Mouse (Mus musculus) heart, postnatal 0 days (tissue): ENCODE measurements around the gene Ankrd13b.

ENCODE experiments used
- CTCF ChIP-seq: IDR thresholded peaks from 2 replicates; pipeline ENCODE4 v1.5.1; 2016; ENCODE audit warnings: antibody characterized with exemption, control low read depth, low read depth
- EP300 ChIP-seq: IDR thresholded peaks from 2 replicates; pipeline ENCODE4 v1.6.1; 2016; ENCODE audit warnings: antibody characterized with exemption, low read depth

DNA sequence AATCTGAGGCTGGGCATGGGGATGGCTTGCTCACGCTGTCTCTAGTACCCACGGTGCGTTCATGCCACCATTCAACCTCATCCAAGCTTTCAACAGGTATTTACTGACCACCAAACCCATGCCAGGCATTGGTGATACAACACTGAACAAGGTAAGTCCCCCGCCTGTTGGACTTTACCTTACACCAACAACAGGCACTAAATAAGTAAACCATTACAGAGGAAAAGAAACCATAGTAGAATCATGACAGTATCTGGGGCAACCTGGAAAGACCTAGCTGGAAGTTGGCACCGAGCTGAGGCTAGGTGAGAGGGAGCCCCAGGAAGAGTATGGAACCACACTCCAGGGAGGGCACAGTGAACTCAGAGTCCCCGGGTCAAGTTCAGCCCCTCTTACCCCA, 12.6 kb downstream of the Ankrd13b start:
- no peak for TF ChIP-seq CTCF
- TF ChIP-seq EP300, result no peak
